Mouse (Mus musculus) adrenal gland, adult 18-20 months (tissue): ENCODE data around the gene Paxip1. TPM values are rescaled to one million over a fixed set of nuclear protein-coding genes. Genes with fewer than 3 reads are reported as not detected.

Experiments used
- DNase-seq, 2 experiments: peaks; one replicate each; pipeline ENCODE4 v3.0.0; 2021 to 2022; ENCODE audit warnings: low spot score in 2 of 2
- long read RNA-seq, 2 experiments: library from polyadenylated mRNA; stranded (forward); transcript quantifications; one replicate each; pipeline ENCODE4 v2.0.0; 2021
- total RNA-seq, 2 experiments: library from RNA; stranded (reverse); gene quantifications; 1 replicate in 1 of 2; 2 replicates in 1 of 2; pipeline ENCODE4 v1.2.3; 2021

The Paxip1 gene
- total RNA-seq: 10 to 100 TPM; 18.9 to 22.6 TPM
- long read RNA-seq, experiment 1, full-length matches to known transcripts: 18 of 22 reads
- long read RNA-seq, experiment 1, partial matches to known transcripts: 2 of 22 reads
- long read RNA-seq, experiment 1, other reads (novel, unspliced or antisense): 2 of 22 reads
- long read RNA-seq, experiment 2, full-length matches to known transcripts: 8 of 17 reads
- long read RNA-seq, experiment 2, partial matches to known transcripts: 7 of 17 reads
- long read RNA-seq, experiment 2, other reads (novel, unspliced or antisense): 2 of 17 reads

- peak; percentile 96 for DNase-seq
These were observed at the start of gene Paxip1 for GRCm38 (mm10) chr5:27791303-27792172. TSS of gene Paxip1 (minus strand) at chr5:27791691.

- no peak for DNase-seq
These were observed 46.6 kb upstream of the Paxip1 start for GRCm38 (mm10) chr5:27838061-27838460.

- DNase-seq: no peak
These were observed 43.6 kb upstream of the Paxip1 start for GRCm38 (mm10) chr5:27835096-27835495.

GRCm38 (mm10) chr5:27827971-27828370 lies 36.5 kb upstream of the Paxip1 start:
- DNase-seq: no peak

GRCm38 (mm10) chr5:27821161-27821560 lies 29.7 kb upstream of the Paxip1 start:
- DNase-seq: no peak

GRCm38 (mm10) chr5:27818840-27819672 lies 27.6 kb upstream of the Paxip1 start:
- no peak for DNase-seq

- no peak for DNase-seq
These were observed 22.8 kb upstream of the Paxip1 start for GRCm38 (mm10) chr5:27814282-27814681.

GRCm38 (mm10) chr5:27793923-27794322 lies 2.4 kb upstream of the Paxip1 start:
- DNase-seq: peak; percentile 60 to 67

GRCm38 (mm10) chr5:27792531-27793205 lies 1.2 kb upstream of the Paxip1 start:
- DNase-seq: no peak

GRCm38 (mm10) chr5:27792173-27792470 lies 631 bp upstream of the Paxip1 start:
- no peak for DNase-seq

GRCm38 (mm10) chr5:27790910-27791288 lies 592 bp downstream of the Paxip1 start:
- DNase-seq: peak; percentile 78 to 86

- no peak for DNase-seq
These were observed 1.2 kb downstream of the Paxip1 start for GRCm38 (mm10) chr5:27790086-27790909.

- no peak for DNase-seq
These were observed 1.9 kb downstream of the Paxip1 start for GRCm38 (mm10) chr5:27789586-27789985.

GRCm38 (mm10) chr5:27783381-27783780 lies 8.1 kb downstream of the Paxip1 start:
- no peak for DNase-seq

- no peak for DNase-seq
These were observed 23.5 kb downstream of the Paxip1 start for GRCm38 (mm10) chr5:27767948-27768347.

- DNase-seq: no peak
These were observed 25.7 kb downstream of the Paxip1 start for GRCm38 (mm10) chr5:27765780-27766179.

GRCm38 (mm10) chr5:27744944-27745343 lies 46.5 kb downstream of the Paxip1 start:
- no peak for DNase-seq

- DNase-seq: no peak
These were observed 52.3 kb downstream of the Paxip1 start for GRCm38 (mm10) chr5:27739216-27739615.

GRCm38 (mm10) chr5:27737168-27737567 lies 54.3 kb downstream of the Paxip1 start:
- peak in 1 of 2 experiments; percentile 25 for DNase-seq

GRCm38 (mm10) chr5:27732288-27732868 lies 59.1 kb downstream of the Paxip1 start:
- DNase-seq: peak in 1 of 2 experiments; percentile 58
